Mouse (Mus musculus) E14TG2a.4 (cell line): ENCODE data around the gene Ttc8.

Experiments used
- H3K27me3 ChIP-seq: 2 replicates; pipeline ENCODE4 v1.6.1; 2014; ENCODE audit warnings: low read length, control low read depth; ENCODE audit not compliant: insufficient read depth
- H3K36me3 ChIP-seq: 2 replicates; pipeline ENCODE4 v1.6.1; 2014; ENCODE audit warnings: low read length, control low read depth; ENCODE audit not compliant: insufficient read depth
- H3K4me1 ChIP-seq: replicated peaks from 2 replicates; pipeline ENCODE4 v1.6.1; 2014; ENCODE audit warnings: low read depth, low read length, control low read depth
- H3K4me3 ChIP-seq: replicated peaks from 2 replicates; pipeline ENCODE4 v1.5.1; 2014; ENCODE audit warnings: mild to moderate bottlenecking, low read length
- H3K9me3 ChIP-seq: 2 replicates; pipeline ENCODE4 v1.6.1; 2014; ENCODE audit warnings: low read length, control low read depth
- CTCF ChIP-seq: conservative IDR thresholded peaks from 2 replicates; pipeline ENCODE4 v1.5.1; 2014; ENCODE audit warnings: low read length
- NANOG ChIP-seq: IDR thresholded peaks from 2 replicates; pipeline ENCODE4 v1.6.1; 2014; ENCODE audit warnings: borderline replicate concordance, low read length, mixed read lengths
- POU5F1 ChIP-seq: IDR thresholded peaks from 2 replicates; pipeline ENCODE4 v1.6.1; 2014; ENCODE audit warnings: low read length, borderline replicate concordance

Ttc8 gene

DNA sequence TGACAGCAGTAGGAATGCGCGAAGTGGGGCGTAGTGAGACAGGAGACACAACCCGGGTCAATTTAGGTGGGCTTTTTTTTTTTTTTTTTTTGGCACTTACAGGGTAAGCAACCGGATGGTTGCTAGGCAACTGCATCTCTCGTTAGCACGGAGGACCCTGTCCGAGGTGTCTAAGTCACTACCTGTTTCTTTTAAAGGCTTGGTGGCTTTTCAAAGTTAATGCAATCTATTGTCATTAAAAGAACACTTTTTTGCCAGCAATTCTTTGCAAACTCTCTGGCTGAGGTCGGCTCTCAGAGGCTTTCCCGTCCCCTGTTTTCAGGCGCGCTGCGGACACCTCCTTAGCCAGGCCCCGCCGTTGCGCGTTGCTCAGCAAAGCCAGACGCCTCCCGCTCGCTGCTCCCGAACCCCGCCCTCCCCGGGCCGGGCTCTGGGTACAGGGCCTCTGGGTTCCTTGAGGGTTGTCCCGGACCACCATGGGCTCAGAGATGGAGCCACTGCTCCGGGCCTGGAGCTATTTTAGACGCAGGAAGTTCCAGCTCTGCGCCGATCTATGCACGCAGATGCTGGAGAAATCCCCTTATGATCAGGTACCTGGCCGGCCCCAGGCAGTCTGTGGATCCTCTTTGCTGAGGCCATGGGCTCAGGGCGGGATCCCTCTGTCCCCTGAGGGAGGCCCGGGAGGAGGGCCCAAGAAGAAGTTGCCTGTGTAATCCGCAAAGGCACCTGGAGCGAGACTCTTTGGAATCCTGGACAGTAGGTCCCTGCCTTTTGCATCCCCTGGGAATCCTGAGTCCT, at the start of gene Ttc8:
TSS of gene Ttc8 (plus strand) at position 381 of the 798 bp plus-strand sequence.
- TF ChIP-seq NANOG (no peak), POU5F1 (no peak), CTCF (no peak)
- Histone ChIP-seq H3K4me3 (peak within 1 kb of the TSS; percentile 86), H3K36me3 (no peaks in the 10 kb centered on the region), H3K4me1 (peaks cover 10% of the 10 kb centered on the region), H3K9me3 (no peaks in the 10 kb centered on the region), H3K27me3 (0 out of 2 replicates have a peak, but pooled peaks cover 5% of the 10 kb centered on the region)

DNA sequence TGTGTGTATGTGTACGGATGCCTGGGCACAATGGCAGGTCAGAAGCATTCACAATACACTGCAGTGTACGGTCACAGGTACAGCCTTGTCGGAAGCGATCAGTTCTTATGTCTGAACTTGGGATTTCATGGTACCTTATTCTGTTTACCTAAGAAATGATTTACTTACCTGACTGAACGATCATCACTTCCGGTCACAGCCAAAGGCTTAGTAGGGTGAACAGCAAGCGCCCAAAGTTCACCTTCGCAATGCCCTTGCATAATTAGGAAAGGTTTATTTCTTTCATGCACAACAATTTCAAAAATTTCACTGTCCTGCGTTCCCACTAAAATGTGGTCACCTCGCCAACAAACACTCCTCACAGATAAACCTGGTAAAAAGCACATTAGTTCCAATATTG, 47.5 kb upstream of the Ttc8 start:
- Histone ChIP-seq H3K9me3 (no peaks in the 10 kb centered on the region), H3K4me3 (no peak overlapping the region), H3K4me1 (no peaks in the 10 kb centered on the region), H3K36me3 (peaks cover 7% of the 10 kb centered on the region; the same call in 1 of the 2 replicates), H3K27me3 (no peaks in the 10 kb centered on the region)
- no peak for TF ChIP-seq POU5F1
- no peak for TF ChIP-seq CTCF
- TF ChIP-seq NANOG: no peak

GRCm38 (mm10) chr12:98875216-98875615, 45.2 kb upstream of the Ttc8 start:
- Histone ChIP-seq H3K27me3 (no peaks in the 10 kb centered on the region), H3K4me3 (no peak overlapping the region), H3K36me3 (no peaks in the 10 kb centered on the region; the same call in 1 of the 2 replicates), H3K9me3 (no peaks in the 10 kb centered on the region), H3K4me1 (no peaks in the 10 kb centered on the region)
- TF ChIP-seq CTCF (no peak), NANOG (no peak), POU5F1 (no peak)

DNA sequence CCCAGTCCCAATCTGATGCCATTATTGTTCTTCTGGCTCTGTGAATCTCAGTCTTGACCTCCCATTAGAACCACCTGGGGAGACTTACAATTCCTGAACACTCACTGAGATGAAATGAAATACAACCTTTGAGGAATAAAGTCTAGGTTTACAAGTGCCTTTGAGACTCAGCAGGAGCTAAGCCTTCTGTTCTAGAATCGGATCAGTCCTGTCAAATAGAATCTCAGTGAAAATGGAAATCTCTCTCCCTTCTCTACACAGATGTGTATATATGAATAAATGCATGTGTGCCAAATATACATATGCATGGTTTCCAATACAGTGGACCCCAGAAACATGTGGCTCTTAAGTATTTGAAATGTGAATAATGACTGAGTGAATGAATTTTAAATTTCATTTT, 41.7 kb upstream of the Ttc8 start:
- Histone ChIP-seq H3K9me3 (no peaks in the 10 kb centered on the region), H3K4me3 (no peak overlapping the region), H3K27me3 (no peaks in the 10 kb centered on the region), H3K36me3 (no peaks in the 10 kb centered on the region; the same call in 1 of the 2 replicates), H3K4me1 (no peaks in the 10 kb centered on the region)
- TF ChIP-seq POU5F1: no peak
- TF ChIP-seq CTCF: no peak
- no peak for TF ChIP-seq NANOG

- H3K27me3 ChIP-seq: no peaks in the 10 kb centered on the region
- TF ChIP-seq CTCF (no peak), POU5F1 (no peak), NANOG (no peak)
- H3K4me1 ChIP-seq: no peaks in the 10 kb centered on the region
- H3K36me3 ChIP-seq: no peaks in the 10 kb centered on the region; the same call in 1 of the 2 replicates
- no peak overlapping the region for H3K4me3 ChIP-seq
- no peaks in the 10 kb centered on the region for H3K9me3 ChIP-seq
Observed at GRCm38 (mm10) chr12:98881796-98882195, 38.6 kb upstream of the Ttc8 start.

- H3K4me1 ChIP-seq: no peaks in the 10 kb centered on the region
- TF ChIP-seq CTCF (no peak; the same call in 1 of the 2 replicates), NANOG (no peak), POU5F1 (no peak)
- H3K27me3 ChIP-seq: no peaks in the 10 kb centered on the region
- no peaks in the 10 kb centered on the region for H3K36me3 ChIP-seq
- H3K4me3 ChIP-seq: no peak overlapping the region
- H3K9me3 ChIP-seq: no peaks in the 10 kb centered on the region
Observed at GRCm38 (mm10) chr12:98884515-98884914, 35.9 kb upstream of the Ttc8 start.

DNA sequence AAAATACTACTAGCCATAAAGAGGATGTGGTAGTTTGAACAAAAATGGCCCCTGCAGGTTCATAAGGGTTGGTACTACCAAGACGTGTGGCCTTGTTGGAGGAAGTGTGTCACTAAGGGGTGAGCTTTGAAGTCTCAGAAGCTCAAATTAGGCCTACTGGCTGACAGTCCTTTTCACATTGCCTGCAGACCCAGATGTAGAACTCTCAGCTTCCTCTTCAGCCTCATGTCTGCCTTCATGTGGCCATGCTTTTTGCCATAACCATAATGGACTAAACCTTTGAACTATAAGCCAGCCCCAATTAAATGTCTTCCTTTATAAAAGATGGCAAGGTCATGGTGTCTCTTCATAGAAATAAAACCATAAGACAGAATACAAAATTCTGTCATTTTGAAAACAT, 23.6 kb upstream of the Ttc8 start:
- Histone ChIP-seq H3K4me3 (no peak overlapping the region), H3K27me3 (peaks cover 12% of the 10 kb centered on the region), H3K36me3 (no peaks in the 10 kb centered on the region), H3K4me1 (peaks cover 11% of the 10 kb centered on the region; the same call in 1 of the 2 replicates), H3K9me3 (no peaks in the 10 kb centered on the region)
- TF ChIP-seq POU5F1 (no peak), NANOG (no peak), CTCF (no peak)

DNA sequence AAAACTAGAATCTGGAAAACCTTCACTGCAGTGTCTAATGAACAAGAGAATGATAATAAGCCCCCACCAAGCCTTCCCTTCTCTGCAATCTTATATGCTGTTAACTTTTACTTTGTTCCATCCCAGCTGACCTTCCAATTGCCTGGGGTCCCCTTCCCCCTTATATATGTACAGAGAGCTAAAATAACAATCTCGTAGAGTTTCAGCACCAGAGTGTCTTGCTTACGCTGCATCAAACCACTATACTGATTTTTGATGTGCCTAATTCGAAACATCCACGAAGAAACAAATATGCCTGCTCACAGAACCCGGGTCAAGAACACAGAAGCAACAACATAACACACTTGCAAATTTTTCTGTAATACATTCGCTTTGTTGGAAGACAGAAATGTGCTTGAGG, 20.7 kb upstream of the Ttc8 start:
- H3K27me3 ChIP-seq: peaks cover 12% of the 10 kb centered on the region
- H3K36me3 ChIP-seq: no peaks in the 10 kb centered on the region
- H3K4me1 ChIP-seq: peaks cover 11% of the 10 kb centered on the region; the same call in 1 of the 2 replicates
- TF ChIP-seq CTCF (no peak), NANOG (no peak), POU5F1 (no peak)
- H3K4me3 ChIP-seq: no peak overlapping the region
- no peaks in the 10 kb centered on the region for H3K9me3 ChIP-seq

GRCm38 (mm10) chr12:98900341-98900880, 20.0 kb upstream of the Ttc8 start:
- Histone ChIP-seq H3K9me3 (no peaks in the 10 kb centered on the region), H3K4me3 (peak overlapping the region; percentile 91), H3K36me3 (no peaks in the 10 kb centered on the region), H3K4me1 (peaks cover 12% of the 10 kb centered on the region; the same call in 1 of the 2 replicates), H3K27me3 (peaks cover 12% of the 10 kb centered on the region)
- TF ChIP-seq POU5F1 (no peak), NANOG (no peak), CTCF (no peak)
